39 mouse cellular contexts compared by ENCODE assay signal in the genomic region with DNA sequence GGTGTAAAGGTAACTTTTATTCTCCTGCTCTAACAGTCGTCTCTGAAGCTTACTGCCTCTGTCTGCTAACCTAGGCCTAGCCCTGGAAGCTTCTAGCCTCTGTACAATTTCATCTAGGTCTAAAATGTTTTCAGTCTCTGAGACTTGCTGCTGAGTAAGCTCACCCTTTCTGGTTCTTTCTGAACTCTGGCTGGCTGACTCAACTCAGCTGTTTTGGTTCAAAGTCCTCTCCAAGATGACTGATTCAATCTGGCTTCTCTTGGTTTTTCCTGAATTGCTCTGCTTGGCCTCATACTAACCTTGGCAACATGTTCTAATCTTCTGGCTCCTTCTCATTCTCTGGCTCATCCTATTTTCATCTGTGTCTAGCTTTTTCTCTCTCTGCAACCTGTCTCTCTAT. TPM values are rescaled to one million over a fixed set of nuclear protein-coding genes. Genes with fewer than 3 reads are reported as not detected.
"Had no signal": no experiment of that assay in that cellular context is flagged by ENCODE, and none has a peak within 500 bp of the region (broad histone marks: within the 10 kb centered on the region; RNA-seq: fewer than 3 reads in every experiment).

No protein-coding gene starts in this region.

- H3K4me1 ChIP-seq: heart, embryonic 15.5 days; hindbrain, embryonic 15.5 days had no signal

- H3K36me3 ChIP-seq: heart, embryonic 10.5 days; heart, embryonic 12.5 days; heart, embryonic 13.5 days; heart, embryonic 15.5 days; hindbrain, embryonic 10.5 days; hindbrain, embryonic 12.5 days; hindbrain, embryonic 13.5 days; hindbrain, embryonic 15.5 days; intestine, embryonic 15.5 days; kidney, embryonic 15.5 days had no signal

- H3K4me2 ChIP-seq: heart, embryonic 11.5 days; heart, embryonic 12.5 days; heart, embryonic 13.5 days; heart, embryonic 15.5 days; hindbrain, embryonic 12.5 days; hindbrain, embryonic 13.5 days; hindbrain, embryonic 14.5 days; hindbrain, embryonic 15.5 days; intestine, embryonic 15.5 days; kidney, embryonic 15.5 days had no signal

- H3K27ac ChIP-seq: heart, embryonic 10.5 days; heart, embryonic 13.5 days; heart, embryonic 15.5 days; hindbrain, embryonic 10.5 days; hindbrain, embryonic 12.5 days; hindbrain, embryonic 13.5 days; hindbrain, embryonic 14.5 days; hindbrain, embryonic 15.5 days; hindbrain, postnatal 0 days; intestine, embryonic 15.5 days; kidney, embryonic 15.5 days; kidney, postnatal 0 days; layer of hippocampus, adult 2 months had no signal

- H3K9me3 ChIP-seq: heart, embryonic 10.5 days; heart, embryonic 13.5 days; heart, embryonic 15.5 days; hindbrain, embryonic 12.5 days; hindbrain, embryonic 15.5 days; intestine, embryonic 15.5 days; kidney, embryonic 15.5 days had no signal

- ATAC-seq: hindbrain, embryonic 16.5 days; hindbrain, postnatal 0 days; inflammation-experienced regulatory T-cells, adult 6 months; intestine, embryonic 15.5 days; intestine, embryonic 16.5 days; intestine, postnatal 0 days had no signal

- H3K4me3 ChIP-seq: heart, embryonic 10.5 days; heart, embryonic 12.5 days; heart, embryonic 13.5 days; heart, embryonic 15.5 days; hindbrain, embryonic 10.5 days; hindbrain, embryonic 12.5 days; hindbrain, embryonic 13.5 days; hindbrain, embryonic 15.5 days; intestine, embryonic 15.5 days; kidney, embryonic 15.5 days; layer of hippocampus, adult 2 months had no signal

- DNase-seq: heart, postnatal 10 days; heart, postnatal 14 days; heart, postnatal 36 days; heart, postnatal 4 days; kidney, adult 11 months; kidney, adult 18-20 months; kidney, adult 2 months; kidney, adult 8-10 months; kidney, adult 9 months; kidney, postnatal 10 days; kidney, postnatal 14 days; kidney, postnatal 25 days; kidney, postnatal 36 days; kidney, postnatal 4 days; layer of hippocampus, adult 9-11 months; layer of hippocampus, postnatal 36 days had no signal

- H3K27me3 ChIP-seq: heart, embryonic 13.5 days; heart, embryonic 15.5 days; hindbrain, embryonic 12.5 days; hindbrain, embryonic 15.5 days; intestine, embryonic 15.5 days; kidney, embryonic 15.5 days had no signal

- H3K9ac ChIP-seq: heart, embryonic 12.5 days; heart, embryonic 13.5 days; heart, embryonic 15.5 days; hindbrain, embryonic 12.5 days; hindbrain, embryonic 13.5 days; hindbrain, embryonic 14.5 days; hindbrain, embryonic 15.5 days; intestine, embryonic 15.5 days; kidney, embryonic 15.5 days had no signal

RNA-seq across cellular contexts. Expression of a gene that starts 38.3 kb away (rescaled TPM):
- polyA plus RNA-seq: heart, embryonic 10.5 days; heart, embryonic 14.5 days; heart, embryonic 15.5 days; inflammation-experienced regulatory T-cells, adult 6 months had no signal

RNA-seq across cellular contexts. Expression of a gene that starts 47.2 kb away (rescaled TPM):
- total RNA-seq: heart, postnatal 10 days; heart, postnatal 25 days; heart, postnatal 36 days; heart, postnatal 4 days; hematopoietic stem cell, adult 5-6 weeks had no signal
- polyA plus RNA-seq: heart, embryonic 10.5 days; heart, embryonic 11.5 days; heart, embryonic 12.5 days; heart, embryonic 14.5 days; heart, embryonic 15.5 days; heart, postnatal 0 days; inflammation-experienced regulatory T-cells, adult 6 months; kidney, adult 2 months had no signal
